Mouse (Mus musculus) hematopoietic stem cell, adult 5-6 weeks (primary cell): ENCODE data around the gene Ppwd1. TPM values are rescaled to one million over a fixed set of nuclear protein-coding genes. Genes with fewer than 3 reads are reported as not detected.

Experiments
- total RNA-seq: library from RNA; stranded (forward); fragments of 172-1452, 232-1000 nt; gene quantifications from 2 replicates; pipeline ENCODE4 v1.2.3, GENCODE M21; 2017

Ppwd1 gene
- total RNA-seq, 1 experiment from 2014 or later = 39.9 TPM

Other genes starting within 250 kb of the Ppwd1 start
- 21.4 and 24.6 TPM in 2 replicates for gene Nln, start 119.2 kb downstream of the Ppwd1 start, total RNA-seq
- not detected in 2 replicates for gene Sgtb, start 119.1 kb downstream of the Ppwd1 start, total RNA-seq
- gene Trappc13, start 50.4 kb downstream of the Ppwd1 start, total RNA-seq = 71.1 and 83.5 TPM in 2 replicates
- 33.5 and 43.5 TPM in 2 replicates for gene Trim23, start 50.0 kb downstream of the Ppwd1 start, total RNA-seq
- 92.4 and 96.9 TPM in 2 replicates for gene Cenpk, start 232 bp downstream of the Ppwd1 start, total RNA-seq
- 7.8 and 13.3 TPM in 2 replicates for gene Adamts6, start 59.0 kb upstream of the Ppwd1 start, total RNA-seq